Mouse (Mus musculus): Measurements from ENCODE around the gene Qrich2. TPM values are rescaled to one million over a fixed set of nuclear protein-coding genes. Genes with fewer than 3 reads are reported as not detected.

Qrich2 gene
- polyA plus RNA-seq, 1 experiment from 2014 or later: not detected

DNA sequence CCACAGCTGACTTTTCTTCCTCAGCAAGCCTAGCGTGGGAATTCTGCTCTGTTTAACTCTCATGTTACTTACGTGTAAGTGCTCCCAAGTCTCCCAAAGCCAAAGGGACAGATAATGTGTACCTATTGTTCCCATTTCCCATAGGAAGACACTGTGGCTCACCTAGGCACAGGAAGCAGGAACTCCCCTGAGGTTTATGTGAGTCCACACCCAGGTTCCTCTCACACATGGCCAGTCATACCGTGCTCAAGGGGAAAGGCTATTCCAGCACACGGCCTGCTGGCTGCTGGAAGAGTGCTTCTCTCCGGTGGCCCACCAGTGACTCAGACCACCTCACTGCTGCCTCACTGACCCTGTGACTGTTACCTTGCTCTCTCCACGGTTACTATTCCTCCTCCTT lies 44.9 kb downstream of the Qrich2 start:
- Histone ChIP-seq H3K27me3 (ENCODE audit: control insufficient read depth, insufficient read depth, low read length) (no peaks in the 10 kb centered on the region), H3K36me3 (ENCODE audit: control insufficient read depth, insufficient read depth, low read length) (no peaks in the 10 kb centered on the region), H3K9ac (replicated peaks; ENCODE audit: low read depth, low read length) (no peak overlapping the region), H3K4me3 (ENCODE audit: low read depth, low read length) (no peak overlapping the region), H3K4me1 (ENCODE audit: control insufficient read depth, insufficient read depth, low read length) (peaks cover 11% of the 10 kb centered on the region; the same call in 1 of the 2 replicates), H3K9me3 (ENCODE audit: control insufficient read depth, low read depth, low read length) (no peaks in the 10 kb centered on the region), H3K27ac (ENCODE audit: low read length) (no peak overlapping the region), H3K4me2 (replicated peaks; ENCODE audit: low read depth, low read length) (no peak overlapping the region)
- 68% methylated on average over 6 of the region's 6 CpGs for WGBS
- ATAC-seq (ENCODE audit: insufficient number of reproducible peaks, insufficient read depth, low FRiP score, low read depth): no peak

DNA sequence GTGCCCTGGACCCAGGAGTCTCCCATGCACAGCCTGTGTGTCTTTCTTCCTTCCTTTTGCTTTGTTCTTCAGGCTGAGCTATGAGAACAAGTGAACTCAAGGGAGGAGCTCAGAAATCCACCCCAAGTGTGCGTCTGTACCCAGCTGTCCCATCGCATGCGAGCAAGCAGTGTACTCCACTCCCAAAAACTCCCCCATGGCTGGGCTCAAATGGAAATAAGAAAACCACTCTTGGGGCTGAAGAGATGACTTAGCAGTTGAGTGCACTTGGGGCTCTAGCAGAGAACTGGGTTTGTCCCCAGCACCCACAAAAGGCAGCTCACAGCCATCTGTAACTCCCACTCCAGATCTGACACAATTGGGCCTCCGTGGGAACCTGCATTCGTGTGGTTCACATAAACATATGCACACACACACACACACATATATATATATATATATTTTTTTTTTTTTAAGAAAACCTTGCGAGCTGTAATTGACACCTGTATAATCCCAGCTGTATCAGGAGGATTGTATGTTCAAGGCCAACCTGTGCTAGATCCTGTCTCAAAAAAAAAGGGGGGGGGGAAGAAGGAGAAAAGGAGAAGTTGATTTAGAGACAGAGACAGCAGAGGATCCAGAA lies 47.1 kb downstream of the Qrich2 start:
- Histone ChIP-seq H3K9ac (replicated peaks; ENCODE audit: low read depth, low read length) (no peak overlapping the region), H3K36me3 (ENCODE audit: control insufficient read depth, insufficient read depth, low read length) (no peaks in the 10 kb centered on the region), H3K4me3 (ENCODE audit: low read depth, low read length) (no peak overlapping the region), H3K4me2 (replicated peaks; ENCODE audit: low read depth, low read length) (no peak overlapping the region), H3K4me1 (ENCODE audit: control insufficient read depth, insufficient read depth, low read length) (peaks cover 11% of the 10 kb centered on the region; the same call in 1 of the 2 replicates), H3K27ac (ENCODE audit: low read length) (peak overlapping the region; percentile 44), H3K27me3 (ENCODE audit: control insufficient read depth, insufficient read depth, low read length) (no peaks in the 10 kb centered on the region), H3K9me3 (ENCODE audit: control insufficient read depth, low read depth, low read length) (no peaks in the 10 kb centered on the region)
- WGBS: 60% methylated on average over 6 of the region's 6 CpGs
- ATAC-seq (ENCODE audit: insufficient number of reproducible peaks, insufficient read depth, low FRiP score, low read depth): no peak

DNA sequence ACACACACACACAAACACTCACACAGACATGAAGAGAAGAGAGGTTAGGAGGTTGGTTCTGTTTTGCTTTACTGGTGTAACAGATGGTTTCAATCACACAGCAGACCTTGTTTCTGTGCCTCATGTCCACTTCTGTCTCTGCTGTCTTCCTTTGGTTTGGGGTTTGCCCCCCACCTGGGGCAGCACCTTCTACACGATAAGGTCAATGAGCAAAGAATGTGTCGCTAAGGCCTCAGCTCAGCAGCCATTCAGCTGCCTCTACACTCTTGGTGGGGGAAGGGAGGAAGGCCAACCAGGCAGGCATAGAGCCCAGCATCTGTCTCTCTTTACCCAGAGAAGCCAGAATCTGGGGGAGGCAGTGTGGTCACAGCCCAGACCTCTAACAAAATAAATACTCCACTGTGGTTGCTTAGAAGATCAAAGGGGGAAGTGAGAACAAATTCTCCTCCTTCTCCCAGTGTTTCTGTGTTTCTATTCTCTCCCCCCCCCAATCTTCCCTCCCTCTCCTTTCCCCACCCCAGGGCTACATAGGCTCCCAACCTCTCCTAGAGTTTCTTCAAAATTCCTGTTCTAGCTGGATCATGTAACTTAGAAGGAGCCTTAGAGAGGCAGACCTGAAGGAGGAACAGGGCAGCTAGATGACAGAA lies 47.7 kb downstream of the Qrich2 start:
- Histone ChIP-seq H3K27ac (ENCODE audit: low read length) (peak overlapping the region; percentile 44), H3K9ac (replicated peaks; ENCODE audit: low read depth, low read length) (no peak overlapping the region), H3K9me3 (ENCODE audit: control insufficient read depth, low read depth, low read length) (no peaks in the 10 kb centered on the region), H3K4me3 (ENCODE audit: low read depth, low read length) (no peak overlapping the region), H3K36me3 (ENCODE audit: control insufficient read depth, insufficient read depth, low read length) (no peaks in the 10 kb centered on the region), H3K4me1 (ENCODE audit: control insufficient read depth, insufficient read depth, low read length) (peaks cover 11% of the 10 kb centered on the region; the same call in 1 of the 2 replicates), H3K27me3 (ENCODE audit: control insufficient read depth, insufficient read depth, low read length) (no peaks in the 10 kb centered on the region), H3K4me2 (replicated peaks; ENCODE audit: low read depth, low read length) (no peak overlapping the region)
- WGBS: 6% methylated on average over 2 of the region's 2 CpGs
- ATAC-seq (ENCODE audit: insufficient number of reproducible peaks, insufficient read depth, low FRiP score, low read depth): 0 out of 2 replicates have a peak, but pooled peaks have one; percentile 31

DNA sequence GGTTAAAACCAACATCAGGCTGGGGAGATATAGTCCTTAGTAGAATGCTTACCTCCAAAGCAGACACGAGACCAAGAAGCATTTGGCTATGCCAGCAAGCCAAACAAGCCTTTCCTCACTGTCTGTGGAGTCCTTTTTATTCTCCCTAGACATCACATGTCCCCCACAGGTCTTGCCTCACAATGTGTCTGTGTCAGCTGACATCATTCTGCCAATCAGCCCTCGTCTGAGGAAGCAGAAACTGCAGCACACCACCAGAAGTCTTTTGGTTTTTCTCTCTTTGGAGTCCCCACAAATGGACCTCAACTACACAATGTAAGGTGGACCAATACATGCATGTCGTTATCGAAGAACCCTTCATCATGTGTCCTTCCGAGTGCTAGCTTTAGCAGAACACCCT lies 49.0 kb downstream of the Qrich2 start:
- H3K27me3 ChIP-seq (ENCODE audit: control insufficient read depth, insufficient read depth, low read length): no peaks in the 10 kb centered on the region
- no peak for ATAC-seq (ENCODE audit: insufficient number of reproducible peaks, insufficient read depth, low FRiP score, low read depth)
- no peak overlapping the region for H3K9ac ChIP-seq (replicated peaks; ENCODE audit: low read depth, low read length)
- H3K36me3 ChIP-seq (ENCODE audit: control insufficient read depth, insufficient read depth, low read length): no peaks in the 10 kb centered on the region
- H3K27ac ChIP-seq (ENCODE audit: low read length): no peak overlapping the region
- no peak overlapping the region for H3K4me2 ChIP-seq (replicated peaks; ENCODE audit: low read depth, low read length)
- H3K9me3 ChIP-seq (ENCODE audit: control insufficient read depth, low read depth, low read length): no peaks in the 10 kb centered on the region
- H3K4me3 ChIP-seq (ENCODE audit: low read depth, low read length): no peak overlapping the region
- WGBS: 92% methylated on average over 5 of the region's 5 CpGs
- H3K4me1 ChIP-seq (ENCODE audit: control insufficient read depth, insufficient read depth, low read length): peaks cover 14% of the 10 kb centered on the region; the same call in 1 of the 2 replicates

DNA sequence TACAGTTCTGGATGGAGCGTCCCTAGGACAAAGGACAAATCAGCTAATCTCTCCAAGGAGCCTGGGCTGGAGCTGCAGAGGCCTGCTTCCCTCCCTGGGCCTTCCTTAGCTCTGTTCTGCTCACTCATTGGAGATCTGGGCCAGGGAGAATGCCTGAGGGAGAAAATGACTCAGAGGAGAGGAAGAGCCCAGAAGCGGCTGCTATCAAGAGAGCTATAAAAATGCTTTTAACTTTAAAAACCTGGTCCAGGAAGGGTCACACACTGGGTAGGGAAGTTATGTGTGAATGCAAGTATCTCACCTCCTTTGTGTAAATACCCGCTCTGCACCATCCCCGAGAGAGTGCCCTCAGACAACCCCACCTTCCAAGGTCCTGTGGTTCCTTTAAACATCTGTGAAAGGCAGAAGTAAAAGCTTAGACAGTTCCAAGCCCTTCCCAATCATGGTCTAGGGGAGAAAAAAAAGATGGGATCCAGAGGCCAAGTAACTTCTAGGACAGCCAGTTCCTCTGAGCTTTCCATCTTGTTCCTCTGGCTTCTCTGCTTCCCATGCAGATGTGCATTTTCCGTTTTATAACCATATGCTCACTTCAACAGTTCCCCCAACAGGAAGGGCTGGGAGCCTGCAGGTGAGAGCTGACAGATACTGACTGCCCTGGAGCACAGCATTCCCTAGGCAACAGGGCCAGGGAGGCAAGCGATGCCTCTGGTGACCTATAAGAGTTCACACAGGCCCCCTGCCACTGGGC lies 49.7 kb downstream of the Qrich2 start:
- no peak overlapping the region for H3K27ac ChIP-seq (ENCODE audit: low read length)
- no peak overlapping the region for H3K4me3 ChIP-seq (ENCODE audit: low read depth, low read length)
- H3K27me3 ChIP-seq (ENCODE audit: control insufficient read depth, insufficient read depth, low read length): no peaks in the 10 kb centered on the region
- no peaks in the 10 kb centered on the region for H3K36me3 ChIP-seq (ENCODE audit: control insufficient read depth, insufficient read depth, low read length)
- peaks cover 17% of the 10 kb centered on the region; the same call in 1 of the 2 replicates for H3K4me1 ChIP-seq (ENCODE audit: control insufficient read depth, insufficient read depth, low read length)
- WGBS: 56% methylated on average over 6 of the region's 6 CpGs
- ATAC-seq (ENCODE audit: insufficient number of reproducible peaks, insufficient read depth, low FRiP score, low read depth): no peak
- H3K9me3 ChIP-seq (ENCODE audit: control insufficient read depth, low read depth, low read length): no peaks in the 10 kb centered on the region
- no peak overlapping the region for H3K4me2 ChIP-seq (replicated peaks; ENCODE audit: low read depth, low read length)
- no peak overlapping the region for H3K9ac ChIP-seq (replicated peaks; ENCODE audit: low read depth, low read length)

DNA sequence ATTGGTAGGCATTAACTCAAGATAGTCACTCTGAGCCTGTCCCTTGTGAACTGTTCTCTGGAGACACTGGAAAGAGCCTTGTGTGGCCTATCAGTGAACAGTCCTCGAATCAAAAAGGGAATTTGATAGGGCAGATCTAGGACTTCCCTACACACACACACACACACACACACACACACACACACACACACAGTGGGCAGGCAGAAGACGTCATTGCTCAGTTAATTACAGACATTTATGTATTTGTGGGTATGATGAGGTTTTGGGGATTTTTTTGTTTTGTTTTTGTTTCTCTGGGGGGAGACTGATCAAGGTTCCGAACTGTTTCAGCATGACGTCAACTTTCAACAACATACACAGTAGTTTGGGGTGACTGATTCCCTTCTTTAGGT lies 52.4 kb downstream of the Qrich2 start:
- H3K4me1 ChIP-seq (ENCODE audit: control insufficient read depth, insufficient read depth, low read length): peaks cover 15% of the 10 kb centered on the region; the same call in 1 of the 2 replicates
- no peaks in the 10 kb centered on the region for H3K27me3 ChIP-seq (ENCODE audit: control insufficient read depth, insufficient read depth, low read length)
- 80% methylated on average over 4 of the region's 4 CpGs for WGBS
- ATAC-seq (ENCODE audit: insufficient number of reproducible peaks, insufficient read depth, low FRiP score, low read depth): no peak
- 0 out of 2 replicates have a peak overlapping the region, but pooled peaks have one; percentile 74 for H3K4me3 ChIP-seq (ENCODE audit: low read depth, low read length)
- H3K36me3 ChIP-seq (ENCODE audit: control insufficient read depth, insufficient read depth, low read length): no peaks in the 10 kb centered on the region
- H3K27ac ChIP-seq (ENCODE audit: low read length): no peak overlapping the region
- no peak overlapping the region for H3K9ac ChIP-seq (replicated peaks; ENCODE audit: low read depth, low read length)
- H3K9me3 ChIP-seq (ENCODE audit: control insufficient read depth, low read depth, low read length): no peaks in the 10 kb centered on the region
- H3K4me2 ChIP-seq (replicated peaks; ENCODE audit: low read depth, low read length): peak overlapping the region; percentile 96

DNA sequence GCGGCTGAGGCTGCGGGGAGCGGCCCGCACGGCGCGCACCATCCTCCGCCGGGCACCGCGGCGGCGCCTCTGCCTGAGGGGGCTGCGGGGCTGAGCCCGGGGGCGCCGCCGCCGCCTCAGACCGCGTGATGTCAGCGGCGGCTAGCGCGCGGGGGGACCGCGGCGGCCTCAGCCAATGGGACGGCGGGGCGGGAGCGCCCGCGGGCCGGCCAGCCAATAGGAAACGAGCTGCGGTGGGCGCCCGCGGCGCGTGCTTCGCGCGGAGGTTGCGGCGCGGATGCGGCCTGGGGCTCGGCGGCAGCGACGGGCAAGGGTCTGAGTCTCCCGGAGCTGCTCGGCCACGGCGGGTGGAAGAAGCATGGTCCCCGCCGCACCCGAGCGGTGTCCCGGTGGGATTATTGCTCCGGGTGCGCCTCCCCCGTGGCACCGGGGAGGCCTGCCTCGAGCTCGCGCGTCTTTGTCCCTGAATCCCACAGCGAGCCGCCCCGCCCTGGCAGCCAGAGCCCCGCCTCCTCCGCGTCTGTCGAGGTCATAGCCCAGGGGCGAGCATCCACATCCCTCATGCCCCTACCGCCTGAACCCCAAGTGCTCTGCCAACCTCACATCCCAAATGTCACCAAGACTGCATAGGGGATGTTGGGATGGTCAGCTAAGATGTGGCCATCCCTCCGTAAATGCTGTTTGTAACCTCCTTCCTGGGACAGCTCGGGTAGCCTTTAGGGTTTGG lies 53.0 kb downstream of the Qrich2 start, which contains the start of gene Rnf157:
Rnf157 (minus strand) TSS at position 129 of the 727 bp plus-strand sequence.
- ATAC-seq (ENCODE audit: insufficient number of reproducible peaks, insufficient read depth, low FRiP score, low read depth): peak; percentile 91
- Histone ChIP-seq H3K27me3 (ENCODE audit: control insufficient read depth, insufficient read depth, low read length) (no peaks in the 10 kb centered on the region), H3K9me3 (ENCODE audit: control insufficient read depth, low read depth, low read length) (no peaks in the 10 kb centered on the region), H3K4me3 (ENCODE audit: low read depth, low read length) (peak within 1 kb of the TSS; percentile 74), H3K9ac (replicated peaks; ENCODE audit: low read depth, low read length) (peak within 1 kb of the TSS; percentile 84), H3K4me1 (ENCODE audit: control insufficient read depth, insufficient read depth, low read length) (peaks cover 9% of the 10 kb centered on the region; the same call in 1 of the 2 replicates), H3K4me2 (replicated peaks; ENCODE audit: low read depth, low read length) (peak within 1 kb of the TSS; percentile 96), H3K36me3 (ENCODE audit: control insufficient read depth, insufficient read depth, low read length) (no peaks in the 10 kb centered on the region), H3K27ac (ENCODE audit: low read length) (no peak within 1 kb of the TSS)
- 3% methylated on average over 58 of the region's 82 CpGs for WGBS

Measured in stomach, embryonic 14.5 days (tissue).